Mouse (Mus musculus) kidney, embryonic 14.5 days (tissue): ENCODE measurements at regions not wholly inside any gene's neighbourhood (a gene's known extent, or its start where the extent isn't known, plus 50 kb on each side); places are given as distances from the start of the nearest gene placed in this dataset.

ENCODE experiments used
- ATAC-seq: fragments of 200-750 bp; cut with Nextera tagmentation; 2 replicates; pipeline ENCODE4 v1.8.0; 2017; ENCODE audit warnings: moderate number of reproducible peaks, mild to moderate bottlenecking, moderate TSS enrichment, moderate library complexity; ENCODE audit not compliant: low FRiP score, low TSS enrichment
- H3K27ac ChIP-seq: fragments of 300-500 bp; sonication (generic); 2 replicates; pipeline ENCODE4 v1.5.1; 2014; ENCODE audit warnings: low read depth, mild to moderate bottlenecking, low read length, moderate library complexity, mixed read lengths
- H3K27me3 ChIP-seq: fragments of 300-500 bp; sonication (generic); 2 replicates; pipeline ENCODE4 v1.6.1; 2014; ENCODE audit warnings: mild to moderate bottlenecking, low read length; ENCODE audit not compliant: control insufficient read depth, insufficient read depth
- H3K36me3 ChIP-seq: fragments of 300-500 bp; sonication (generic); 2 replicates; pipeline ENCODE4 v1.6.1; 2014; ENCODE audit warnings: low read length, mixed read lengths; ENCODE audit not compliant: control insufficient read depth, insufficient read depth
- H3K4me1 ChIP-seq: fragments of 300-500 bp; sonication (generic); 2 replicates; pipeline ENCODE4 v1.6.1; 2014; ENCODE audit warnings: low read length, mixed read lengths; ENCODE audit not compliant: control insufficient read depth, insufficient read depth
- H3K4me2 ChIP-seq: fragments of 300-500 bp; sonication (generic); replicated peaks from 2 replicates; pipeline ENCODE4 v1.6.1; 2014; ENCODE audit warnings: low read depth, mild to moderate bottlenecking, low read length
- H3K4me3 ChIP-seq: fragments of 300-500 bp; sonication (generic); 2 replicates; pipeline ENCODE4 v1.5.1; 2014; ENCODE audit warnings: mild to moderate bottlenecking, low read length
- H3K9ac ChIP-seq: fragments of 300-500 bp; sonication (generic); 2 replicates; pipeline ENCODE4 v1.6.1; 2014; ENCODE audit warnings: low read depth, mild to moderate bottlenecking, low read length, moderate library complexity
- H3K9me3 ChIP-seq: fragments of 300-500 bp; sonication (generic); 2 replicates; pipeline ENCODE4 v1.6.1; 2016; ENCODE audit warnings: low read length; ENCODE audit not compliant: control insufficient read depth
- WGBS: fragments of 180-500 bp; shearing (Covaris S2); extraction: QIAGEN DNeasy Blood & Tissue Kit; methylation state at CpG from one replicate; pipeline ENCODE4 v1.1.7; 2014; 5-methylcytosine and 5-hydroxymethylcytosine counted together

DNA sequence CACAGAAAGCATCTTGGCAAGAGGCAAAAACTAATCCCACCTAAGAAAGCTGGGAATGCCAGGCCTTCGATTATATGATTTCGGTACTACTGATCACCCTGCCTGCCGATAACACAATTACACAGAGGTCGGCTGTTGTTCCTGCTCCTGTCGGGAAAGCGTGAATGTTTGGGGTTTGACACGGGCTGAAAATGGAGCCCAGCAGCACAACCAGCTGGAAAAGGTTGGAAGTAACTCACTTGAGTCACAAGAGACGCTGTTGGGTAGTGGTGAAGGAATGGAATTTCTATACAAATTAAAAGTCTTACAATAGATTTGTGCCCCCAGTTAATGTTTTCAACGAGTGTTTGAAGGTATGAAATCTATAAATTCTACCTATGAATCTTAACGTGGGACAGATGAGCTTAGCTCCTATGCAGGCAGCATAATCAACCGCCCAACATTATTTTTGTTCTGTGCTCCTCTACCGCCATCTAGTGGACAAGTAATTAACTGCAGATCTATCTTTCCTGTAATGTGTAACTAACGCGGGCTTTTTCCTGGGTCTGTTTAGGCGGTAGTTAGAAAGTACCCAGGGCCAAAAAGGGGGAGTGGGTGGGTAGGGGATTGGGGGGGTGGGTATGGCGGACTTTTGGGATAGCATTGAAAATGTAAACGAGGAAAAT, 178.9 kb upstream of the Zpld1 start:
- Histone ChIP-seq H3K4me1 (peaks cover 2% of the 10 kb centered on the region; the same call in 1 of the 2 replicates), H3K27me3 (no peaks in the 10 kb centered on the region), H3K9me3 (no peaks in the 10 kb centered on the region), H3K9ac (no peak overlapping the region), H3K36me3 (no peaks in the 10 kb centered on the region), H3K4me2 (no peak overlapping the region), H3K27ac (no peak overlapping the region), H3K4me3 (no peak overlapping the region)
- peak; percentile 35 for ATAC-seq
- WGBS, result 26% methylated on average over 17 of the region's 17 CpGs

DNA sequence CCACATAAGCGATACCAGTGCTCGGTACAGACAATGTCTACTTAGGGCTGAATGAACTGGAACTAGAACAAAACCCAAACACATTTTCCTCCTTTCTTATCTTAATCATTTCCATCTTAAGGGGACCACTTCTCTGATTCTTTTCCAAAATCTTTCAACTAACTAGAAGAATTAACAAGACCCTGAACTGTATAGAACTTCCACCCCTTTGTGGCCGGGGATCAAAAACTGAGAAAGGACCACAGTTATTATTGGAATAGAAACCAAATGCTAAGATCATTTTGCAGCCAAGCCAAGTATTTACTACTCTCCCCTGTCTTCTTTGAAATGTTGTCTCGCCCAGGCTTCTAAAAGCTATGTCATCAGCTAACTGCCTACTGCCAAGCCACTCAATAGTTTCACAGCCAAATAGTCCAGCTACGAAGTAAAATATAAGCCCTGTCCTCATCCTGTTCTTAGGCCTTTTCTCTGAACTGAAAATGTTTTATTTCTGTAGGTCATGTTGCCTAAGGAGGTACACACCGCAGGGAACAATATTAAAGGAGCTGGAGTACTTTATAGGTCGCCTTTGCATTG, 177.3 kb upstream of the Zpld1 start:
- Histone ChIP-seq H3K4me3 (no peak overlapping the region), H3K9ac (no peak overlapping the region), H3K27me3 (no peaks in the 10 kb centered on the region), H3K4me1 (peaks cover 5% of the 10 kb centered on the region; the same call in 1 of the 2 replicates), H3K36me3 (no peaks in the 10 kb centered on the region), H3K9me3 (no peaks in the 10 kb centered on the region), H3K4me2 (no peak overlapping the region), H3K27ac (0 out of 2 replicates have a peak overlapping the region, but pooled peaks have one; percentile 27)
- 57% methylated on average over 7 of the region's 7 CpGs for WGBS
- ATAC-seq, result no peak; the same call in 1 of the 2 replicates

- Histone ChIP-seq H3K4me2 (no peak overlapping the region), H3K27ac (no peak overlapping the region), H3K36me3 (no peaks in the 10 kb centered on the region), H3K27me3 (no peaks in the 10 kb centered on the region), H3K9me3 (no peaks in the 10 kb centered on the region), H3K4me1 (peaks cover 3% of the 10 kb centered on the region; the same call in 1 of the 2 replicates), H3K4me3 (no peak overlapping the region), H3K9ac (no peak overlapping the region)
- peak; percentile 28; the same call in 1 of the 2 replicates for ATAC-seq
- WGBS, result 39% methylated on average over 4 of the region's 4 CpGs
Measured at GRCm38 (mm10) chr16:55471396-55471795, 173.6 kb upstream of the Zpld1 start.

- H3K27ac ChIP-seq, result no peak overlapping the region
- peak; percentile 61 for ATAC-seq
- H3K9ac ChIP-seq, result no peak overlapping the region
- no peaks in the 10 kb centered on the region for H3K9me3 ChIP-seq
- H3K4me1 ChIP-seq, result peaks cover 3% of the 10 kb centered on the region; the same call in 1 of the 2 replicates
- no peaks in the 10 kb centered on the region for H3K36me3 ChIP-seq
- no peaks in the 10 kb centered on the region for H3K27me3 ChIP-seq
- WGBS, result 24% methylated on average over 13 of the region's 13 CpGs
- H3K4me3 ChIP-seq, result no peak overlapping the region
- 0 out of 2 replicates have a peak overlapping the region, but pooled peaks have one; percentile 16 for H3K4me2 ChIP-seq
Measured at GRCm38 (mm10) chr16:55470721-55471120, 172.9 kb upstream of the Zpld1 start.

DNA sequence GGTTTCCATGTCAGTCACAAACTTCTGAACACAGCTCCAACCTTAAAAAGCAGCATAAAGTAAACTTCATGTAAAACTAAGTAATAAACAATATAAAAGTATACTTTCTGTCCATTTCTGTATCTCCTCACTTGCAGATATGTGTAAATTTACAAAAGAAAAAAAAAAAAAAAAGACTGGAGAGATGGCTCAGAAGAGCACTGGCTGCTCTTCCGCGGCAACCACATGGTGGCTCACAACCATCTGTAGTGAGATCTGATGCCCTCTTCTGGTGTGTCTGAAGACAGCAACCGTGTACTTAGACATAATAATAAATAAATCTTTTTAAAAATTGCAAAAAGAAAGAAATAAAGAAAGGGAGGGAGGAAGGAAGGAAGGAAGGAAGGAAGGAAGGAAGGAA, 171.9 kb upstream of the Zpld1 start:
- ATAC-seq, result no peak

DNA sequence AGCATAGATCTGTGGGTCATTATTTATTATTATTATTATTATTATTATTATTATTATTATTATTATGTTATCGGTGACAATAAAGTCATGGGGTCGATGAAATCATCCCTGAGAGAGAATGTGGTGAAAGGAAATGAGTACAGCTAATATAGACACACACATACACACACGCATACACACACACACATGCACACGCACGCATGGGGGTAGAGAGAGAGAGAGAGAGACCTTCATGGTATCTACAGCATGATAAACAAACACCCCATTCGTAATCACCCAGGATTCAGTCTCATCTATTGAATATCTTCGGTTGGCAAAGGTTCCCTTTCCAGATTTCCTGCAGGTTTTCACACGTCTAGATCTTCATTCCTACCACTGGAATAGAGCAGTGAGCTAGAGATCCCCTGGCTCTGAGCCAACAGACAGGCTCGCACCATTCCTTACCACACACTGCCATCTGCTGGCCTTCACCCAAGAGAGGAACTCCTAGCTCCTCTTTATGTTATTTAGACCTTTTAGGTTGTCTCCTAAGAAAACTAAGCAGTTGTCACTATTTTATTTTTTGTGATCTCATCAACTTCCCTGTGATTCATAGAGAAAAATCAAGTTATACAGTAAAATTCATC, 171.2 kb upstream of the Zpld1 start:
- H3K27me3 ChIP-seq, result no peaks in the 10 kb centered on the region
- WGBS, result 55% methylated on average over 9 of the region's 9 CpGs
- peak; percentile 81 for ATAC-seq
- no peak overlapping the region for H3K27ac ChIP-seq
- no peak overlapping the region for H3K4me3 ChIP-seq
- no peak overlapping the region for H3K4me2 ChIP-seq
- H3K4me1 ChIP-seq, result peaks cover 3% of the 10 kb centered on the region; the same call in 1 of the 2 replicates
- no peaks in the 10 kb centered on the region for H3K9me3 ChIP-seq
- no peak overlapping the region for H3K9ac ChIP-seq
- no peaks in the 10 kb centered on the region for H3K36me3 ChIP-seq

More for the DNA sequence above, 171.9 kb upstream of the Zpld1 start:
- no peak overlapping the region for H3K9ac ChIP-seq
- WGBS, result 58% methylated on average over 3 of the region's 3 CpGs
- no peaks in the 10 kb centered on the region for H3K9me3 ChIP-seq
- no peak overlapping the region for H3K4me2 ChIP-seq
- no peaks in the 10 kb centered on the region for H3K36me3 ChIP-seq
- H3K27me3 ChIP-seq, result no peaks in the 10 kb centered on the region
- no peak overlapping the region for H3K27ac ChIP-seq
- H3K4me3 ChIP-seq, result no peak overlapping the region
- H3K4me1 ChIP-seq, result peaks cover 3% of the 10 kb centered on the region; the same call in 1 of the 2 replicates

GRCm38 (mm10) chr16:55460519-55460918, 162.7 kb upstream of the Zpld1 start:
- Histone ChIP-seq H3K9me3 (no peaks in the 10 kb centered on the region), H3K9ac (no peak overlapping the region), H3K27ac (no peak overlapping the region), H3K4me2 (no peak overlapping the region), H3K36me3 (no peaks in the 10 kb centered on the region), H3K4me1 (no peaks in the 10 kb centered on the region), H3K27me3 (no peaks in the 10 kb centered on the region), H3K4me3 (no peak overlapping the region)
- no peak for ATAC-seq

- no peak overlapping the region for H3K4me2 ChIP-seq
- no peaks in the 10 kb centered on the region for H3K9me3 ChIP-seq
- H3K4me3 ChIP-seq, result no peak overlapping the region
- H3K27me3 ChIP-seq, result no peaks in the 10 kb centered on the region
- H3K4me1 ChIP-seq, result no peaks in the 10 kb centered on the region
- no peak overlapping the region for H3K9ac ChIP-seq
- no peak for ATAC-seq
- no peaks in the 10 kb centered on the region for H3K36me3 ChIP-seq
- no peak overlapping the region for H3K27ac ChIP-seq
- 81% methylated on average over 3 of the region's 3 CpGs for WGBS
Measured at GRCm38 (mm10) chr16:55447581-55447980, 149.8 kb upstream of the Zpld1 start.
